Mouse (Mus musculus) bone marrow, adult 2 months (tissue): ENCODE results near the gene Fam183b.

Experiments
- CTCF ChIP-seq: fragments of 200-500 bp; IDR thresholded peaks from 2 replicates; pipeline ENCODE4 v1.5.1; 2011; ENCODE audit warnings: low read length, control low read depth; ENCODE audit not compliant: control insufficient read depth, insufficient read depth
- POLR2A ChIP-seq: fragments of 200-500 bp; IDR thresholded peaks from 2 replicates; pipeline ENCODE4 v1.6.1; 2011; ENCODE audit warnings: low read depth, mild to moderate bottlenecking, control low read depth, low read length, borderline replicate concordance; ENCODE audit not compliant: control insufficient read depth

GRCm38 (mm10) chr11:58784182-58784581, 17.6 kb downstream of the Fam183b start:
- TF ChIP-seq POLR2A = no peak
- no peak for TF ChIP-seq CTCF
